Mouse (Mus musculus) midbrain, embryonic 14.5 days (tissue): ENCODE results near the gene Dpf3. TPM values are rescaled to one million over a fixed set of nuclear protein-coding genes. Genes with fewer than 3 reads are reported as not detected.

ENCODE experiments used
- ATAC-seq: fragments of 200-750 bp; cut with Nextera tagmentation; 2 replicates; pipeline ENCODE4 v1.8.0; 2017; ENCODE audit warnings: moderate number of reproducible peaks, moderate library complexity; ENCODE audit not compliant: low FRiP score, low TSS enrichment
- DNase-seq: peaks from one replicate; pipeline ENCODE4 v3.0.0-alpha.2; 2015
- H3K27ac ChIP-seq: fragments of 300-500 bp; sonication (generic); replicated peaks from 2 replicates; pipeline ENCODE4 v1.5.1; 2014; ENCODE audit warnings: mild to moderate bottlenecking, low read depth, low read length, moderate library complexity
- H3K27me3 ChIP-seq: fragments of 300-500 bp; sonication (generic); 2 replicates; pipeline ENCODE4 v1.6.1; 2014; ENCODE audit warnings: low read length, control low read depth, mixed read lengths; ENCODE audit not compliant: control insufficient read depth, insufficient read depth
- H3K36me3 ChIP-seq: fragments of 300-500 bp; sonication (generic); 2 replicates; pipeline ENCODE4 v1.6.1; 2014; ENCODE audit warnings: low read length, control low read depth; ENCODE audit not compliant: control insufficient read depth, insufficient read depth
- H3K4me1 ChIP-seq: fragments of 300-500 bp; sonication (generic); 2 replicates; pipeline ENCODE4 v1.6.1; 2014; ENCODE audit warnings: mild to moderate bottlenecking, antibody characterized with exemption, low read length, control low read depth; ENCODE audit not compliant: control insufficient read depth, insufficient read depth
- H3K4me2 ChIP-seq: fragments of 300-500 bp; sonication (generic); 2 replicates; pipeline ENCODE4 v1.6.1; 2014; ENCODE audit warnings: mild to moderate bottlenecking, low read length, moderate library complexity
- H3K4me3 ChIP-seq: fragments of 300-500 bp; sonication (generic); replicated peaks from 2 replicates; pipeline ENCODE4 v1.5.1; 2014; ENCODE audit warnings: low read depth, low read length
- H3K9ac ChIP-seq: fragments of 300-500 bp; sonication (generic); replicated peaks from 2 replicates; pipeline ENCODE4 v1.6.1; 2014; ENCODE audit warnings: mild to moderate bottlenecking, low read length, moderate library complexity
- H3K9me3 ChIP-seq: fragments of 300-500 bp; sonication (generic); 2 replicates; pipeline ENCODE4 v1.6.1; 2016; ENCODE audit warnings: low read length, control low read depth, mixed read lengths; ENCODE audit not compliant: control insufficient read depth
- WGBS: fragments of 180-500 bp; shearing (Covaris S2); extraction: QIAGEN DNeasy Blood & Tissue Kit; methylation state at CpG from one replicate; pipeline ENCODE4 v1.1.7; 2014; 5-methylcytosine and 5-hydroxymethylcytosine counted together
- polyA plus RNA-seq: library from polyadenylated mRNA; unstranded; fragments of >200 nt; fragmentation: Nextera tagmentation; extraction: Ambion mirVana; gene quantifications from 2 replicates; pipeline ENCODE4 v1.2.1, GENCODE M21; 2014

The Dpf3 gene
- polyA plus RNA-seq, result 28.9 and 30.1 TPM in 2 replicates

GRCm38 (mm10) chr12:83487476-83487991 lies at the start of gene Dpf3:
Gene Dpf3 (minus strand): TSS chr12:83487716.
- peak within 1 kb of the TSS; percentile 75 for H3K4me3 ChIP-seq
- H3K27me3 ChIP-seq, result 0 out of 2 replicates have a peak, but pooled peaks cover 4% of the 10 kb centered on the region
- H3K27ac ChIP-seq, result peak within 1 kb of the TSS; percentile 85
- H3K4me1 ChIP-seq, result peaks cover 20% of the 10 kb centered on the region
- H3K9me3 ChIP-seq, result no peaks in the 10 kb centered on the region
- DNase-seq (peak; percentile 97), ATAC-seq (peak; percentile 94)
- peak within 1 kb of the TSS; percentile 80 for H3K9ac ChIP-seq
- no peaks in the 10 kb centered on the region for H3K36me3 ChIP-seq
- under 1% methylated on average over 31 of the region's 31 CpGs for WGBS
- H3K4me2 ChIP-seq, result peak within 1 kb of the TSS; percentile 81

GRCm38 (mm10) chr12:83536039-83536438 lies 48.5 kb upstream of the Dpf3 start:
- no peaks in the 10 kb centered on the region for H3K9me3 ChIP-seq
- H3K36me3 ChIP-seq, result peaks cover 78% of the 10 kb centered on the region
- H3K4me3 ChIP-seq, result no peak overlapping the region
- H3K27ac ChIP-seq, result no peak overlapping the region
- DNase-seq (peak; percentile 85), ATAC-seq (peak; percentile 31; the same call in 1 of the 2 replicates)
- WGBS, result 40% methylated on average over 9 of the region's 9 CpGs
- no peak overlapping the region for H3K4me2 ChIP-seq
- H3K9ac ChIP-seq, result no peak overlapping the region
- no peaks in the 10 kb centered on the region for H3K27me3 ChIP-seq
- peaks cover 8% of the 10 kb centered on the region; the same call in 1 of the 2 replicates for H3K4me1 ChIP-seq

GRCm38 (mm10) chr12:83535428-83535827 lies 47.9 kb upstream of the Dpf3 start:
- no peak for ATAC-seq

GRCm38 (mm10) chr12:83534190-83534589 lies 46.7 kb upstream of the Dpf3 start:
- peaks cover 8% of the 10 kb centered on the region; the same call in 1 of the 2 replicates for H3K4me1 ChIP-seq
- no peak overlapping the region for H3K4me2 ChIP-seq
- H3K9me3 ChIP-seq, result no peaks in the 10 kb centered on the region
- WGBS, result 81% methylated on average over 3 of the region's 3 CpGs
- peaks cover 68% of the 10 kb centered on the region for H3K36me3 ChIP-seq
- DNase-seq, result no peak
- no peak overlapping the region for H3K4me3 ChIP-seq
- no peaks in the 10 kb centered on the region for H3K27me3 ChIP-seq
- ATAC-seq, result no peak
- no peak overlapping the region for H3K9ac ChIP-seq
- no peak overlapping the region for H3K27ac ChIP-seq

More at GRCm38 (mm10) chr12:83535428-83535827, 47.9 kb upstream of the Dpf3 start:
- Histone ChIP-seq H3K4me1 (peaks cover 8% of the 10 kb centered on the region; the same call in 1 of the 2 replicates), H3K36me3 (peaks cover 75% of the 10 kb centered on the region), H3K4me3 (no peak overlapping the region), H3K4me2 (no peak overlapping the region), H3K27ac (no peak overlapping the region), H3K27me3 (no peaks in the 10 kb centered on the region), H3K9ac (no peak overlapping the region), H3K9me3 (no peaks in the 10 kb centered on the region)
- no peak for DNase-seq
- WGBS, result 93% methylated on average over 11 of the region's 11 CpGs

GRCm38 (mm10) chr12:83532966-83533365 lies 45.5 kb upstream of the Dpf3 start:
- Histone ChIP-seq H3K4me3 (no peak overlapping the region), H3K9me3 (no peaks in the 10 kb centered on the region), H3K9ac (no peak overlapping the region), H3K27me3 (no peaks in the 10 kb centered on the region), H3K4me2 (no peak overlapping the region), H3K4me1 (peaks cover 8% of the 10 kb centered on the region; the same call in 1 of the 2 replicates), H3K27ac (no peak overlapping the region), H3K36me3 (peaks cover 56% of the 10 kb centered on the region)
- ATAC-seq, result no peak
- no peak for DNase-seq
- 90% methylated on average over 3 of the region's 3 CpGs for WGBS

- Histone ChIP-seq H3K9me3 (no peaks in the 10 kb centered on the region), H3K27ac (no peak overlapping the region), H3K9ac (no peak overlapping the region), H3K36me3 (peaks cover 53% of the 10 kb centered on the region), H3K4me3 (no peak overlapping the region), H3K4me1 (peaks cover 8% of the 10 kb centered on the region; the same call in 1 of the 2 replicates), H3K27me3 (no peaks in the 10 kb centered on the region), H3K4me2 (no peak overlapping the region)
- DNase-seq, result no peak
- no peak for ATAC-seq
- WGBS, result 93% methylated on average over 6 of the region's 6 CpGs
Measured at GRCm38 (mm10) chr12:83531992-83532391, 44.5 kb upstream of the Dpf3 start.

GRCm38 (mm10) chr12:83528665-83529064 lies 41.1 kb upstream of the Dpf3 start:
- Histone ChIP-seq H3K36me3 (peaks cover 31% of the 10 kb centered on the region), H3K4me3 (no peak overlapping the region), H3K9ac (no peak overlapping the region), H3K27ac (no peak overlapping the region), H3K9me3 (no peaks in the 10 kb centered on the region), H3K4me1 (no peaks in the 10 kb centered on the region), H3K4me2 (no peak overlapping the region), H3K27me3 (no peaks in the 10 kb centered on the region)
- DNase-seq, result no peak
- no peak for ATAC-seq
- WGBS, result 93% methylated on average over 5 of the region's 5 CpGs

GRCm38 (mm10) chr12:83527816-83528215 lies 40.3 kb upstream of the Dpf3 start:
- DNase-seq (no peak), ATAC-seq (no peak)
- no peaks in the 10 kb centered on the region for H3K27me3 ChIP-seq
- H3K9ac ChIP-seq, result no peak overlapping the region
- H3K4me3 ChIP-seq, result no peak overlapping the region
- no peaks in the 10 kb centered on the region for H3K9me3 ChIP-seq
- H3K27ac ChIP-seq, result no peak overlapping the region
- peaks cover 27% of the 10 kb centered on the region for H3K36me3 ChIP-seq
- WGBS, result 74% methylated on average over 6 of the region's 6 CpGs
- H3K4me2 ChIP-seq, result no peak overlapping the region
- no peaks in the 10 kb centered on the region; the same call in 1 of the 2 replicates for H3K4me1 ChIP-seq
